Mouse (Mus musculus) testis, adult 2 months (tissue): ENCODE results near the gene Il17rb. TPM values are rescaled to one million over a fixed set of nuclear protein-coding genes. Genes with fewer than 3 reads are reported as not detected.

Source experiments
- H3K27ac ChIP-seq: fragments of 200-500 bp; 2 replicates; pipeline ENCODE4 v1.5.1; 2012; ENCODE audit warnings: low read depth, low read length; ENCODE audit not compliant: control insufficient read depth, insufficient read depth
- H3K27me3 ChIP-seq: fragments of 200-500 bp; 2 replicates; pipeline ENCODE4 v1.6.1; 2012; ENCODE audit warnings: mild to moderate bottlenecking, low read length, moderate library complexity; ENCODE audit not compliant: control insufficient read depth, insufficient read depth
- H3K36me3 ChIP-seq: fragments of 200-500 bp; 2 replicates; pipeline ENCODE4 v1.6.1; 2012; ENCODE audit warnings: mild to moderate bottlenecking, low read length; ENCODE audit not compliant: control insufficient read depth, insufficient read depth
- H3K4me1 ChIP-seq: fragments of 200-500 bp; 2 replicates; pipeline ENCODE4 v1.6.1; 2012; ENCODE audit warnings: low read length; ENCODE audit not compliant: control insufficient read depth, insufficient read depth
- H3K4me3 ChIP-seq: fragments of 200-500 bp; 2 replicates; pipeline ENCODE4 v1.5.1; 2012; ENCODE audit warnings: low read depth, mild to moderate bottlenecking, low read length, moderate library complexity, mixed read lengths; ENCODE audit not compliant: control insufficient read depth
- CTCF ChIP-seq: fragments of 200-500 bp; IDR thresholded peaks from 2 replicates; pipeline ENCODE4 v1.5.1; 2012; ENCODE audit warnings: low read depth, mild to moderate bottlenecking, inconsistent platforms, low read length, moderate library complexity; ENCODE audit not compliant: control insufficient read depth, insufficient read depth, insufficient replicate concordance
- POLR2A ChIP-seq: fragments of 200-500 bp; IDR thresholded peaks from 2 replicates; pipeline ENCODE4 v1.6.1; 2012; ENCODE audit warnings: low read depth, mild to moderate bottlenecking, inconsistent platforms, low read length, moderate library complexity; ENCODE audit not compliant: control insufficient read depth
- polyA plus RNA-seq: library from polyadenylated mRNA; depleted of rRNA; stranded (reverse); fragments of >200 nt; gene quantifications from 2 replicates; pipeline ENCODE4 v1.2.3, GENCODE M21; 2012; rRNA removed

The Il17rb gene
- polyA plus RNA-seq, result 2.2 and 2.5 TPM in 2 replicates

DNA sequence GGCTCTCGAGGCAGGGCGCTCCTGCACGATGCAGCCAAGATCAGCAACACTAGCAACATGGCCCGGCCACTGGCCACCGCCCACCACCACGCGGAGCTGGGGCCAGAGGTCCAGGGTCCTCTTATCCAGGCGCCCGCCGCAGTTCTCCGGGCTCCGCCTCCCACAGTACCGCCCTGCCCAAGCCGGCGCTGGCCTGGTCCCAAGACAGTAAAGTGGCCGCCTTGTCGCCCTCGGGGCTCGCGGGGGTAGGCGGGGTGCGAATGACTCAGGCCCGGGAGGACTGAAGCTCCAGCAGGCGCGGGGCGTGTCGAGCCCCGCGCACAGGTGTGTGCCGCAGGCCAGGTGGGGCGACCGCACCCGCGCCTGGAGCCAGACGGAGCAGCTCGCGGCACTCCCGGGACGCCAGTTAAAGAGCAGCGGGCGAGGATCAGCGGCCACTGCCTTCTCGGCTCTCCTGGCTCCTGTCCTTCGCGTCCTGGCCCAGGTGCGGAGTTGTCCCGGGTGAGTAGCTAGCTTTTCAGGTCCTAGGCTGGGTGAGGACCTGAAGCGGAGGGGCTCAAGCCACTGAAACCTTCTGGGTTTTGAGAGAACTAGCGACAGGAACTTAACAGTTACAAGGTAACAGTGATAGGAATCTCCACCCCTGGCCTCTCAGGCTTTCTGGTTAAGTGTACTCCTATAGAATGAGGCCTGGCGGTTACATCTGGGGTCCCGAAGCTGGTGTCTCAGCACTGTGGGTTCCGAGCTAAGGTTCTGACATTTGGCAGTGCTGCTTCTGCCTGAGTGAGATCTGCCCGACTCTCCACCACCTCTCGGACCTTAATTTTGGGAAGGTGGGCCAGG lies at the start of gene Il17rb, which contains the start of gene Chdh:
Gene Il17rb (minus strand): TSS at position 164 of the 843 bp plus-strand sequence.
Gene Chdh (plus strand): TSS at position 291 of the 843 bp plus-strand sequence.
- no peaks in the 10 kb centered on the region for H3K27me3 ChIP-seq
- H3K4me1 ChIP-seq, result peaks cover 15% of the 10 kb centered on the region
- TF ChIP-seq CTCF (no peak), POLR2A (peak; percentile 43; the same call in 1 of the 2 replicates)
- H3K4me3 ChIP-seq, result peak within 1 kb of the TSS; percentile 85
- no peaks in the 10 kb centered on the region for H3K36me3 ChIP-seq
- peak within 1 kb of the TSS; percentile 57 for H3K27ac ChIP-seq

- Histone ChIP-seq H3K27ac (no peak overlapping the region), H3K4me3 (no peak overlapping the region), H3K36me3 (no peaks in the 10 kb centered on the region), H3K27me3 (no peaks in the 10 kb centered on the region), H3K4me1 (no peaks in the 10 kb centered on the region)
- TF ChIP-seq POLR2A (no peak), CTCF (no peak)
These were observed 47.5 kb upstream of the Il17rb start for GRCm38 (mm10) chr14:30056031-30056766.

GRCm38 (mm10) chr14:30054922-30055321 lies 46.2 kb upstream of the Il17rb start:
- no peak overlapping the region for H3K27ac ChIP-seq

GRCm38 (mm10) chr14:30050280-30050679 lies 41.6 kb upstream of the Il17rb start:
- TF ChIP-seq POLR2A (no peak), CTCF (no peak)
- Histone ChIP-seq H3K27ac (no peak overlapping the region), H3K4me1 (no peaks in the 10 kb centered on the region), H3K4me3 (no peak overlapping the region), H3K27me3 (no peaks in the 10 kb centered on the region), H3K36me3 (no peaks in the 10 kb centered on the region)

More at GRCm38 (mm10) chr14:30054922-30055321, 46.2 kb upstream of the Il17rb start:
- H3K4me1 ChIP-seq, result no peaks in the 10 kb centered on the region
- H3K36me3 ChIP-seq, result no peaks in the 10 kb centered on the region
- TF ChIP-seq POLR2A, result no peak
- TF ChIP-seq CTCF, result no peak
- H3K27me3 ChIP-seq, result no peaks in the 10 kb centered on the region
- H3K4me3 ChIP-seq, result no peak overlapping the region

- TF ChIP-seq POLR2A, result no peak
- TF ChIP-seq CTCF, result no peak
- peaks cover 2% of the 10 kb centered on the region for H3K4me1 ChIP-seq
- H3K27ac ChIP-seq, result no peak overlapping the region
- no peaks in the 10 kb centered on the region for H3K36me3 ChIP-seq
- H3K4me3 ChIP-seq, result no peak overlapping the region
- H3K27me3 ChIP-seq, result no peaks in the 10 kb centered on the region
These were observed 39.4 kb upstream of the Il17rb start for GRCm38 (mm10) chr14:30048049-30048448.

DNA sequence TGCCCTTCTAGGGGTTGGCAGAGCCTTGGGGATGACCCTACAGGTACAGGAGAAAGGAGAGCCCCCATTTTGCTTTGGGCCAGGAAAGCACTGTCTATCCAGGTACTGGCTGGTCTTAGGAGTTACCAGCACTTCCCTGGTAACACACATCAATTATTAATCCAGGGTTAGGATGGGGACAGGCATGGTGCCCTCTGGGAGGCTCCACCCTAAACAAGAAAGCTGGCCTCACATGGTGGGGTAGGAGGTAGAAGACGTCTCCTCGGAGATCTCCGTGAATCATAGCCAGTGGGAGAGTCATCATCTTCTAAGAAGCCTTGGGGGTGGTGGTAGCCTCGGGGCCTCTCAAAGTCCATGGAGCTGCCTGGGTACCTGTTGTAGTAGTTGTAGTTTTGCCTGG lies 38.3 kb upstream of the Il17rb start:
- Histone ChIP-seq H3K4me1 (peaks cover 2% of the 10 kb centered on the region), H3K36me3 (no peaks in the 10 kb centered on the region), H3K27ac (no peak overlapping the region), H3K27me3 (no peaks in the 10 kb centered on the region), H3K4me3 (no peak overlapping the region)
- TF ChIP-seq CTCF (no peak), POLR2A (no peak)

DNA sequence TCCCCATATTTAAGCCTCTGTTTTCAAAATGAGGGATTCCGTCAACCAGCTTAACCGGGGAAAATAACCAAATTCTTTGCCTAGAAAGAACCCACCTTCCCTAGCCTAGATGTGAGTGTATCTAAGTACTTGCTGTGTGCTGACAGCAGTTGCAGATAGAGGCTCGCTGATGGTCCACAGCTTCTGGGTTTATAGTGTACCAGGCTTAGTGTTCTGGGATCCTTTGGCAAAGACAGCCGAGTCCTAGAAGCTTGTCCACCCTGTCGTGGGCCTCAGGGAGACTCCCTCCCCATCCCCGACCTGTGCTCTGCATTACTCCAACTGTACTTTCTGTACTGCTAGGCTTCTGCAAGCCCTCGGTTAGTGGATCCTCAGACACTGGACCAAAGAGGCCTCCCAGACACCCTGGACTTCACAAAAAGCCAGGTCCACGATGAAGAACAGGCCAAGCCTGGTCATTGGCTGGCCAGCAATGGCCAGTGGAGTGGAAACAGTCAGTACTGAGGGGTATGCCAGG lies 37.1 kb upstream of the Il17rb start:
- Histone ChIP-seq H3K36me3 (no peaks in the 10 kb centered on the region), H3K4me1 (peaks cover 2% of the 10 kb centered on the region), H3K27me3 (no peaks in the 10 kb centered on the region), H3K27ac (peak overlapping the region; percentile 18; the same call in 1 of the 2 replicates), H3K4me3 (no peak overlapping the region)
- TF ChIP-seq CTCF, result no peak
- no peak for TF ChIP-seq POLR2A
